Mouse (Mus musculus): ENCODE data around the gene Mrps34. TPM values are rescaled to one million over a fixed set of nuclear protein-coding genes. Genes with fewer than 3 reads are reported as not detected.

Mrps34 gene
- 82.1 and 82.8 TPM in 2 replicates for polyA plus RNA-seq (2014; fragmentation: Nextera tagmentation; extraction: Ambion mirVana)

DNA sequence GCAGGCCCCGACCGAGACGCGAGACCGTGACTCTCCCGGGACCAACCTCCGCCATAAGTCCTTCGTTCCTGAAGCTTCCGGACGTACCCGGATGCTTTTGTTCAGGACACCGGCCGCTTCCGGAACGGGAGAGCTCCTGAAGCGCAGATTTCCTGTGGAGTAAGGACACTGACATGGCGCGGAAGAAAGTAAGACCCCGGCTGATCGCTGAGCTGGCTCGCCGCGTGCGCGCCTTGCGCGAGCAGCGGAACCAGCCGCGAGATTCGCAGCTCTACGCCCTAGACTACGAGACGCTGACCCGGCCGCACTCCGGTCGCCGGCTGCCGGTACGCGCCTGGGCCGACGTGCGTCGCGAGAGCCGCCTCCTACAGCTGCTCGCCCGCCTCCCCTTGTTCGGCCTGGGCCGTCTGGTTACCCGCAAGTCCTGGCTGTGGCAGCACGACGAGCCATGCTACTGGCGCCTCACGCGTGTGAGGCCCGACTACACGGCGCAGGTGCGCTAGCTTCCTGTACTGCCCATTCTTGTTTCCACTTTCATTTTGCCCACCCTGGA is at the start of gene Mrps34, which contains the start of gene Eme2:
Gene Mrps34, plus strand, starts transcription at position 122 of the 553 bp plus-strand sequence.
Gene Eme2, minus strand, starts transcription at position 93 of the 553 bp plus-strand sequence.
- peak within 1 kb of the TSS; percentile 75 to 84 for H3K27ac ChIP-seq (replicated peaks in 1 of 2; ENCODE audit: control insufficient read depth in 1 of 2, insufficient read depth in 1 of 2, low read depth in 2 of 2, low read length in 2 of 2)
- no peaks in the 10 kb centered on the region for H3K9me3 ChIP-seq (ENCODE audit: control insufficient read depth, low read length)
- ATAC-seq (ENCODE audit: insufficient number of reproducible peaks, insufficient read depth, low FRiP score, low read depth) = peak; percentile 34; the same call in 1 of the 2 replicates
- under 1% methylated on average over 62 of the region's 62 CpGs for WGBS
- H3K4me2 ChIP-seq (ENCODE audit: low read length) = peak within 1 kb of the TSS; percentile 72
- peak within 1 kb of the TSS; percentile 91 for H3K9ac ChIP-seq (ENCODE audit: low read length)
- H3K4me3 ChIP-seq (ENCODE audit: control insufficient read depth in 1 of 2, insufficient read depth in 1 of 2, low read depth in 1 of 2, low read length in 2 of 2) = peak within 1 kb of the TSS; percentile 69 to 81
- H3K36me3 ChIP-seq (ENCODE audit: control insufficient read depth, insufficient read depth, low read length) = peaks cover 70% of the 10 kb centered on the region
- H3K4me1 ChIP-seq (ENCODE audit: control insufficient read depth in 2 of 2, insufficient read depth in 2 of 2, low read length in 2 of 2) = peaks cover 13 to 36% of the 10 kb centered on the region in 2 experiments
- no peaks in the 10 kb centered on the region for H3K27me3 ChIP-seq (ENCODE audit: control insufficient read depth, insufficient read depth, low read length)

DNA sequence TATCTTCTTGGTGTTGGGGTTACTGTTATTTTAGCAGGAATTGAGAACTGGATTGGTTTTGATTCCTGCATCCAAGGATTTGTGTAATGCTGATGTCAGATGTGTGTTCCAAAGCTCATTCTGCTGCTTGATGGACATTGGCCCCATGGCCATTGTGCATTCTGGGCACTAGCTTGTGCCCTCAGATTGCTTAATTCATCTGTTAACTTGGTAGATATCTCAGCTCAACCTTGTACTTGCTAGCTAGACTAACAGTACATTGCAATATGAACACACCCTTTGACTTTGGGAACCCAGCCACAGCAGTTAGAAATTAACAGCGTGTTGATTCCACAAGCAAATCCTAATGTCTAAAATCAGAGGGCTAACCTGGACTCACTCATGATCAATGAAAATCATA is 47.5 kb upstream of the Mrps34 start:
- Histone ChIP-seq H3K4me3 (ENCODE audit: control insufficient read depth in 1 of 2, insufficient read depth in 1 of 2, low read depth in 1 of 2, low read length in 2 of 2) (no peak overlapping the region), H3K4me1 (ENCODE audit: control insufficient read depth in 2 of 2, insufficient read depth in 2 of 2, low read length in 2 of 2) (peaks cover 6 to 12% of the 10 kb centered on the region in 2 experiments; a peak in 3 of 4 replicates), H3K4me2 (ENCODE audit: low read length) (no peak overlapping the region), H3K9me3 (ENCODE audit: control insufficient read depth, low read length) (no peaks in the 10 kb centered on the region), H3K27ac (replicated peaks in 1 of 2; ENCODE audit: control insufficient read depth in 1 of 2, insufficient read depth in 1 of 2, low read depth in 2 of 2, low read length in 2 of 2) (no peak overlapping the region), H3K9ac (ENCODE audit: low read length) (no peak overlapping the region), H3K36me3 (ENCODE audit: control insufficient read depth, insufficient read depth, low read length) (no peaks in the 10 kb centered on the region), H3K27me3 (ENCODE audit: control insufficient read depth, insufficient read depth, low read length) (no peaks in the 10 kb centered on the region)
- whole genome bisulfite sequencing = 87% methylated on average over 1 of the region's 1 CpGs
- ATAC-seq (ENCODE audit: insufficient number of reproducible peaks, insufficient read depth, low FRiP score, low read depth) = no peak

DNA sequence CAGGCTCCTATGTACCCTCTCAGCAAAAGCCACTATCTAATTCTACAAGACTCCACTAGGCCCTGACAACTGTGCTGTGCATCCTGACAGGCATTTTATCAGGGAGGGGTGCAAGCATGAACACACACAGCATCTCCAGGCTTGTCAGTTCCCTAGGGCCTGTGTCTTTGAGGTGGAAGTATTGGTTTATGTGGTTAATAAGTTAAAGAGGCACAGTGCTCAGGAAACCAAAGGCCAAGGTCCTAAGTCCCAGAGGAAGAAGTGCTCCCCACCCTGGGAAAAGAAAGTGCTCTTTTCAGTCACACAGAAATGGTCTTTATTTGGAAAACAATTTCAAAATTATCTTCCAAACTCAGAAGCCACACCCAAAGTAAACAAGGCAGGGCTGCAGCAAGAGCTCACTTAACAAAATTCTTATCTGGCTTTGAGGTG is 46.3 kb upstream of the Mrps34 start:
- Histone ChIP-seq H3K4me3 (ENCODE audit: control insufficient read depth in 1 of 2, insufficient read depth in 1 of 2, low read depth in 1 of 2, low read length in 2 of 2) (peak overlapping the region; percentile 31 to 84), H3K9me3 (ENCODE audit: control insufficient read depth, low read length) (no peaks in the 10 kb centered on the region), H3K36me3 (ENCODE audit: control insufficient read depth, insufficient read depth, low read length) (peaks cover 10% of the 10 kb centered on the region; the same call in 1 of the 2 replicates), H3K27me3 (ENCODE audit: control insufficient read depth, insufficient read depth, low read length) (no peaks in the 10 kb centered on the region), H3K4me2 (ENCODE audit: low read length) (peak overlapping the region; percentile 94), H3K27ac (replicated peaks in 1 of 2; ENCODE audit: control insufficient read depth in 1 of 2, insufficient read depth in 1 of 2, low read depth in 2 of 2, low read length in 2 of 2) (peak overlapping the region in 1 of 2 experiments; percentile 98; a peak in 2 of 4 replicates), H3K4me1 (ENCODE audit: control insufficient read depth in 2 of 2, insufficient read depth in 2 of 2, low read length in 2 of 2) (peaks cover 6 to 12% of the 10 kb centered on the region in 2 experiments; a peak in 3 of 4 replicates), H3K9ac (ENCODE audit: low read length) (peak overlapping the region; percentile 89)
- no peak for ATAC-seq (ENCODE audit: insufficient number of reproducible peaks, insufficient read depth, low FRiP score, low read depth)

DNA sequence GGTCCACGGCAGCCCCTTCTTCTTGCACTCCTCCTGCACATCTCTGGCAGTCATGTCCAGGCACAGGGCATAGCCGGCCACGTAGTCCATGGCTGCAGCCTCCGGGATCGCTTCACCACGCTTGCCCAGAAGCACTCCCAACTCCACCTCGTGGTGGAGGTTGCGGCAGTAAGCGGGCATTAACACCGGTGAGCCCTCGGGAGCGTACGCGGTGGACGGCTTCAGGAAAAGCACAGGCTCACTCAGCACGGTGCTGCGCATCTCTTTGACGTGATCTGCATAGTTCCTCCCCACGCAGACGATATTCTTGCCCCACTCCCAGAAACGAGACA is 45.2 kb upstream of the Mrps34 start:
- Histone ChIP-seq H3K27me3 (ENCODE audit: control insufficient read depth, insufficient read depth, low read length) (no peaks in the 10 kb centered on the region), H3K9ac (ENCODE audit: low read length) (peak overlapping the region; percentile 89), H3K27ac (replicated peaks in 1 of 2; ENCODE audit: control insufficient read depth in 1 of 2, insufficient read depth in 1 of 2, low read depth in 2 of 2, low read length in 2 of 2) (peak overlapping the region; percentile 98), H3K4me2 (ENCODE audit: low read length) (peak overlapping the region; percentile 94), H3K36me3 (ENCODE audit: control insufficient read depth, insufficient read depth, low read length) (peaks cover 20% of the 10 kb centered on the region; the same call in 1 of the 2 replicates), H3K4me1 (ENCODE audit: control insufficient read depth in 2 of 2, insufficient read depth in 2 of 2, low read length in 2 of 2) (peaks cover 5 to 12% of the 10 kb centered on the region in 2 experiments; a peak in 3 of 4 replicates), H3K4me3 (ENCODE audit: control insufficient read depth in 1 of 2, insufficient read depth in 1 of 2, low read depth in 1 of 2, low read length in 2 of 2) (peak overlapping the region; percentile 76 to 84), H3K9me3 (ENCODE audit: control insufficient read depth, low read length) (no peaks in the 10 kb centered on the region)
- WGBS = under 1% methylated on average over 21 of the region's 21 CpGs
- peak; percentile 45; the same call in 1 of the 2 replicates for ATAC-seq (ENCODE audit: insufficient number of reproducible peaks, insufficient read depth, low FRiP score, low read depth)

DNA sequence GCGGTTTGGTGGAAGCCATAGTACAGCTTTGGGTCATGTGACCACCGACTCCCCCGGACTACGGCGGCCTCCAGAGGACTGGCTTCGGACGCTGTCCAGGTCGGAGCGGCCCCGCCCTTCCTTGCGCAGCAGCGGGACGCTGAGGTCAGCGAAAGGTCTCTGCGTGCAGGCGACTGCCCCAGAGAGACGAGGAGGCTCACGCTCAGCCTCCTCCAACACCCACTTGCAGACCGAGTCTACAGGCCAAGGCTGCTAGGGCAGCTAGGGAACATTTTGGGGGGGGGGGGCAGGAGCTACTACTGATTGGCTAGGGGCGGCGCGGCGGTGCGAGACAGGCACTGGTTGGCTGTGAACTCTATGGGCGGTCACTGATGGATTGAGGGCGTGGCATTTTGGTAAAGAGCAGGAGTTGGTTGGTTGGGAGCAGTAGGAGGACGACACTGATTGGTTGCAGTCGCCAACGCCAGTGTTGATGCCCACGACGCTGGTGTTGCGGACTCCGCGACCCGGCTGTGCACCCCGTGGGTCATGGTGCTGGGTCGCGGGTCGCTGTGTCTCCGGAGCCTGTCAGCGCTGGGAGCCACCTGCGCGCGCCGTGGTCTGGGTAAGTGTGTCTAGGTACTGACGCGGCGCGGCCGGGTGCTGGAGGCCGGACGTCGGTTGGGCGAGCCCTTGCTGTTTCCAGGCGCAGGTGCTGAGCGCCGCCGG is 44.7 kb upstream of the Mrps34 start, which contains the start of gene Fahd1:
Gene Fahd1, minus strand, starts transcription at position 300 of the 708 bp plus-strand sequence.
- Histone ChIP-seq H3K9me3 (ENCODE audit: control insufficient read depth, low read length) (no peaks in the 10 kb centered on the region), H3K27ac (replicated peaks in 1 of 2; ENCODE audit: control insufficient read depth in 1 of 2, insufficient read depth in 1 of 2, low read depth in 2 of 2, low read length in 2 of 2) (peak within 1 kb of the TSS; percentile 98), H3K9ac (ENCODE audit: low read length) (peak within 1 kb of the TSS; percentile 89), H3K4me3 (ENCODE audit: control insufficient read depth in 1 of 2, insufficient read depth in 1 of 2, low read depth in 1 of 2, low read length in 2 of 2) (peak within 1 kb of the TSS; percentile 76 to 84), H3K27me3 (ENCODE audit: control insufficient read depth, insufficient read depth, low read length) (no peaks in the 10 kb centered on the region), H3K4me1 (ENCODE audit: control insufficient read depth in 2 of 2, insufficient read depth in 2 of 2, low read length in 2 of 2) (peaks cover 3 to 12% of the 10 kb centered on the region in 2 experiments; a peak in 3 of 4 replicates), H3K4me2 (ENCODE audit: low read length) (peak within 1 kb of the TSS; percentile 94), H3K36me3 (ENCODE audit: control insufficient read depth, insufficient read depth, low read length) (peaks cover 20% of the 10 kb centered on the region; the same call in 1 of the 2 replicates)
- ATAC-seq (ENCODE audit: insufficient number of reproducible peaks, insufficient read depth, low FRiP score, low read depth) = peak; percentile 96
- under 1% methylated on average over 58 of the region's 58 CpGs for WGBS

DNA sequence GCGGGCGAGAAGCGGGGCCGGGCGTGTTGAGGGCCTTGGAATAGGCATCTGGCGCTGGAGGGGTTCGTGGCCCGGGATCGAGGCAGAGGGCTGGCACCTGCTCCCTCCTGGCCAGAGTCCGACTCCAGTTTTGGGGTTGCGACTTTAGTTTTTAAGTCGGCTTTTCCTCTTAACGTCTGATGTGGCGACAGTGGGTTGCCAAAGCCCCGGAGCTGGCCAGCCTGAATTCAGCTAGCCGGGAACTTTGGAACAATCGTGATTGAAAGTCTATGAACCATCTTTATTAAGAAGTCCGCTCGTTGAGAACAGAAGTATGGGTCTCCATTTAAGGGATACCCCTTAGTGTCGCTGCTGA is 44.2 kb upstream of the Mrps34 start:
- Histone ChIP-seq H3K4me2 (ENCODE audit: low read length) (peak overlapping the region; percentile 94), H3K9me3 (ENCODE audit: control insufficient read depth, low read length) (no peaks in the 10 kb centered on the region), H3K4me3 (ENCODE audit: control insufficient read depth in 1 of 2, insufficient read depth in 1 of 2, low read depth in 1 of 2, low read length in 2 of 2) (peak overlapping the region; percentile 76 to 84), H3K36me3 (ENCODE audit: control insufficient read depth, insufficient read depth, low read length) (peaks cover 25% of the 10 kb centered on the region), H3K4me1 (ENCODE audit: control insufficient read depth in 2 of 2, insufficient read depth in 2 of 2, low read length in 2 of 2) (peaks cover 2 to 12% of the 10 kb centered on the region in 2 experiments; a peak in 3 of 4 replicates), H3K27me3 (ENCODE audit: control insufficient read depth, insufficient read depth, low read length) (no peaks in the 10 kb centered on the region), H3K27ac (replicated peaks in 1 of 2; ENCODE audit: control insufficient read depth in 1 of 2, insufficient read depth in 1 of 2, low read depth in 2 of 2, low read length in 2 of 2) (peak overlapping the region in 1 of 2 experiments; percentile 98; a peak in 2 of 4 replicates), H3K9ac (ENCODE audit: low read length) (peak overlapping the region; percentile 84)
- no peak for ATAC-seq (ENCODE audit: insufficient number of reproducible peaks, insufficient read depth, low FRiP score, low read depth)
- under 1% methylated on average over 20 of the region's 20 CpGs for WGBS

DNA sequence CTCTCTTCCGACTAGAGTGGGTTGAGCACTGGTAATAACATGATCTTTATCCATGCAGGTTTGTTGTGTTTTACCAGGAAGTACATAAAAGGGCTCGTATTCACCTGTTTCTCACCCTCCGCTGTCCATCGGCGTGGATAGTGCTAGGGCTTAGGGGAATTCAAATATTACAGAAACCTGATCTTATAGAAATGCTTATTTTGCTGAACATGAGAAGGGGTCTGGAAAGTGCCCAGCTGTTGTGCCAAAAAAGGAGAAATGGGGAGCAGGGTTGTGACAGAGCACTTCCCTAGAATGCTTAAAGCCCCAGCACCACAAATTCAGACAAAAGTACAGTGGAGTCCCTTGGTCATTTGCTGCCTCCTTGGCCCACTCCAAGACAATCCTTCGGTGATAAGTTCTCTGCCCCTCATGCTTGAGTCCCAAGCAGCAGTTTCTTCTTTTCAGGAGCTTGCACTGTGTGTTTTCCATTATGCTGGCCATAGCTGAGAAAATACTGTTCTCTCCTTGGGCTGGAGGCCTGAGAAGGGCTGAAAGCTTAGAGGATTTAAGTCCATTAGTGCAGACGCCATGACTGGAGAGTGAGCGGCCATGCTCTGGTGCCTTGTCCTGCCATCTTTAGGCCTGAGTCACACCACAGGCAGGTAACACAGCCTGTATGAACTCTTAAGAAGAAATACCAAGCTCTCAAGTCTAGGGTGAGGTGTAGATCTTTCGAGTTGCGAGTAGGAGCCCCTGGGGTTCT is 43.4 kb upstream of the Mrps34 start:
- peak overlapping the region; percentile 84 for H3K9ac ChIP-seq (ENCODE audit: low read length)
- no peak for ATAC-seq (ENCODE audit: insufficient number of reproducible peaks, insufficient read depth, low FRiP score, low read depth)
- WGBS = 81% methylated on average over 10 of the region's 10 CpGs

More for the DNA sequence above, 43.4 kb upstream of the Mrps34 start:
- H3K9me3 ChIP-seq (ENCODE audit: control insufficient read depth, low read length) = no peaks in the 10 kb centered on the region
- peaks cover 32% of the 10 kb centered on the region for H3K36me3 ChIP-seq (ENCODE audit: control insufficient read depth, insufficient read depth, low read length)
- H3K4me1 ChIP-seq (ENCODE audit: control insufficient read depth in 2 of 2, insufficient read depth in 2 of 2, low read length in 2 of 2) = peaks cover 2 to 12% of the 10 kb centered on the region in 2 experiments; a peak in 3 of 4 replicates
- peak overlapping the region; percentile 76 to 84; a peak in 3 of 4 replicates for H3K4me3 ChIP-seq (ENCODE audit: control insufficient read depth in 1 of 2, insufficient read depth in 1 of 2, low read depth in 1 of 2, low read length in 2 of 2)
- no peaks in the 10 kb centered on the region for H3K27me3 ChIP-seq (ENCODE audit: control insufficient read depth, insufficient read depth, low read length)
- no peak overlapping the region for H3K27ac ChIP-seq (replicated peaks in 1 of 2; ENCODE audit: control insufficient read depth in 1 of 2, insufficient read depth in 1 of 2, low read depth in 2 of 2, low read length in 2 of 2)
- peak overlapping the region; percentile 94 for H3K4me2 ChIP-seq (ENCODE audit: low read length)

Measured in heart, embryonic 14.5 days (tissue).